Mouse (Mus musculus) erythroblast, embryonic 14.5 days (primary cell): ENCODE data around the gene Cx3cl1.

Source experiments
- GATA1 ChIP-seq: IDR thresholded peaks from 2 replicates; pipeline ENCODE4 v1.6.1; 2012; ENCODE audit warnings: low read length, inconsistent platforms, mixed read lengths
- TAL1 ChIP-seq: IDR thresholded peaks from 3 replicates; pipeline ENCODE4 v1.6.1; 2012; ENCODE audit warnings: low read length, inconsistent platforms, mixed read lengths

DNA sequence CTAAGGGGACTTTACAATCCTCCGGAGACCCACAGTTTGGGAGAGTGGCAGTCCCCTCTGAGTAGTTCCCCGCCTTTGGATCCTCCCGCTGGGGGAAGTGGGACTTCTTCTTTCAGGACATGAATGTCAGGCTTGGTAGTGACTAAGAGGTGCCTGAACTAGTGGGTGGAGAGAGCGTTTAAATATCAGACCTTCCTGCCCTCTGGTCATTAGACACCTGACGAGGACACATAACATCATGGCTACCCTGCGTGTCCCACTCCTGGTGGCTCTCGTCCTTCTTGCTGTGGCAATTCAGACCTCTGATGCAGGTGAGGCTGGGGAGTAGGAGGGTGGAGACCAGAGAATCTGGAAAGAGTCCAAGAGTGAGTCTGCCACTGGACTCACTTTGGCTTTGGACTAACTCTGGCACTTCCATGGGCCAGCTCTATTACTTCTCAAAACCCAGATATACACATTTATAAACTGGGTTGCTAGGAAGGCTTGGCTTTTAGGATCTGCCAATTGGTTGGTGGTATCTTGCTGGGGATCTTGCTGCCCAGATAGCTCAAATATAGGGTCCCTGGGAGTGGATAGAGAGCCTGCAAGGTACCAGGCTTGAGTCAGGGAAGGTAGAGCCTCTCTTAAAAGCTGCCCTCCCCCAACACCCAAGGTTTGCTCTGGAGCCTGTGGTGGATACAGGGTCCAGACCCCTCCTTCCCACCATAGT, 26.2 kb upstream of the Cx3cl1 start, which contains the start of gene Ccl22:
- TF ChIP-seq GATA1 (no peak), TAL1 (no peak)
